Mouse (Mus musculus) liver, embryonic 11.5 days (tissue): ENCODE data around the gene Sema5b. TPM values are rescaled to one million over a fixed set of nuclear protein-coding genes. Genes with fewer than 3 reads are reported as not detected.
A peak's percentile ranks its signal among the peaks of the same experiment; 100 is the strongest.

ENCODE experiments used
- ATAC-seq: fragments of 200-750 bp; cut with Nextera tagmentation; replicated peaks from 2 replicates; pipeline ENCODE4 v1.8.0; 2017; ENCODE audit warnings: moderate number of reproducible peaks, mild to moderate bottlenecking, moderate TSS enrichment, moderate library complexity; ENCODE audit not compliant: low FRiP score
- DNase-seq: peaks from one replicate; pipeline ENCODE4 v3.0.0-alpha.2; 2017; ENCODE audit warnings: low spot score
- H3K27ac ChIP-seq: fragments of 300-500 bp; sonication (generic); 2 replicates; pipeline ENCODE4 v1.5.1; 2014; ENCODE audit warnings: mild to moderate bottlenecking, low read depth, low read length, control low read depth
- H3K27me3 ChIP-seq: fragments of 300-500 bp; sonication (generic); replicated peaks from 2 replicates; pipeline ENCODE4 v1.6.1; 2014; ENCODE audit warnings: low read length, mixed read lengths; ENCODE audit not compliant: control insufficient read depth, insufficient read depth
- H3K36me3 ChIP-seq: fragments of 300-500 bp; sonication (generic); 2 replicates; pipeline ENCODE4 v1.6.1; 2014; ENCODE audit warnings: mild to moderate bottlenecking, low read length, moderate library complexity, mixed read lengths; ENCODE audit not compliant: control insufficient read depth, insufficient read depth
- H3K4me1 ChIP-seq: fragments of 300-500 bp; sonication (generic); replicated peaks from 2 replicates; pipeline ENCODE4 v1.6.1; 2014; ENCODE audit warnings: low read length, mixed read lengths; ENCODE audit not compliant: control insufficient read depth, insufficient read depth
- H3K4me2 ChIP-seq: fragments of 300-500 bp; sonication (generic); 2 replicates; pipeline ENCODE4 v1.6.1; 2014; ENCODE audit warnings: mild to moderate bottlenecking, control low read depth, moderate library complexity
- H3K4me3 ChIP-seq: fragments of 300-500 bp; sonication (generic); 2 replicates; pipeline ENCODE4 v1.5.1; 2014; ENCODE audit warnings: low read depth, low read length, control low read depth
- H3K9ac ChIP-seq: fragments of 300-500 bp; sonication (generic); 2 replicates; pipeline ENCODE4 v1.6.1; 2014; ENCODE audit warnings: low read depth, low read length, control low read depth
- H3K9me3 ChIP-seq: fragments of 300-500 bp; sonication (generic); 2 replicates; pipeline ENCODE4 v1.6.1; 2016; ENCODE audit warnings: low read length, inconsistent platforms, mixed read lengths; ENCODE audit not compliant: control insufficient read depth
- WGBS: fragments of 180-500 bp; shearing (Covaris S2); extraction: QIAGEN DNeasy Blood & Tissue Kit; methylation state at CpG from one replicate; pipeline ENCODE4 v1.1.7; 2014; 5-methylcytosine and 5-hydroxymethylcytosine counted together
- polyA plus RNA-seq: library from polyadenylated mRNA; unstranded; fragments of >200 nt; fragmentation: Nextera tagmentation; extraction: Ambion mirVana; gene quantifications from 2 replicates; pipeline ENCODE4 v1.2.1, GENCODE M21; 2014

Sema5b gene
- polyA plus RNA-seq = 0.88 and 1.4 TPM in 2 replicates

DNA sequence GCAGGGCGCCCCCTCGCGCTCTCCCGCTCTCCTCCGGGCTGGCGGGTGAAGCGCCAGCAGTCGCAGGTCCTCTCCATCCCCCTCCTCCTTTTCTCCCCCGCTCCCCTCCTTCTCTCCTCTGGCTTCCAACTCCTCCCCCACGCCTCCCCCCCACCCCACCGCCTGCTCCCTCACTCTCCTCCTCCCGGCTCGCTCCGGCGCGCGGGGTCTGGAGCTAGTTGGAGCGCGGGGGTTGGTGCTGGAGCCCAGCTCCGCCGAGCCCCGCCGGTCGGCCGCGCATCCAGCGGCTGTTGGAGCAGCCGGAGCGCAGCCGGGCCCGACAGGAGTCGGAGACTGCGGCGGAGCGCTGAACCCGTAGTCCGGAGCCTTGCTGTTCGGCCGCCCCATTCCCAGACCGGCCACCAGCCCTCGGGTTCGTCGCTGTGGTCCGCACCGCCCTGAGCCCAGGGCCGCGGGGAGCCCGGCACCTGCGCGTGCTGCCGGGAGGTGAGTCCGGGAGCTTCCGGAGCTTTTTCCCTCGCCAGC lies at the start of gene Sema5b:
Gene Sema5b (plus strand): TSS at position 29 of the 525 bp plus-strand sequence.
- Histone ChIP-seq H3K9ac (peak within 1 kb of the TSS; percentile 5; the same call in 1 of the 2 replicates), H3K27me3 (peaks cover 82% of the 10 kb centered on the region), H3K27ac (no peak within 1 kb of the TSS), H3K36me3 (no peaks in the 10 kb centered on the region), H3K9me3 (no peaks in the 10 kb centered on the region), H3K4me2 (peak within 1 kb of the TSS; percentile 69), H3K4me1 (no peaks in the 10 kb centered on the region), H3K4me3 (peak within 1 kb of the TSS; percentile 47)
- 2% methylated on average over 50 of the region's 54 CpGs for WGBS
- DNase-seq = peak; percentile 71
- ATAC-seq = peak; percentile 45

DNA sequence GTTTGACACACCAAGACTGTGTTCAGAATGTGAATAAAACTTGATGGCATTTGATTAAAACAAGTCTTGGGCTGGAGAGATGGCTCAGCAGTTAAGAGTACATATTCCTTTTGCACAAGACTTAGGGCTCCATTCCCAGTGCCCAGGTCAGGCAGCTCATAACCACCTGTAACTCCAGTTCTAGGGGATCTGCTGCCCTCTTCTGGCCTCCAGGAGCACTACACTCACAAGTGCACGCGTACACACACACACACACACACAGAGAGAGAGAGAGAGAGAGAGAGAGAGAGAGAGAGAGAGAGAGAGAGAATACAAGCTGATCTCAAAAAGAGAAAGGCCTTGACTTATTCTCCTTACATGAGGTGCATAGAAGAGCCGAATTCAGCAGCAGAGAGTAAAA lies 40.6 kb upstream of the Sema5b start:
- Histone ChIP-seq H3K27me3 (no peaks in the 10 kb centered on the region), H3K9me3 (0 out of 2 replicates have a peak, but pooled peaks cover 4% of the 10 kb centered on the region), H3K4me3 (no peak overlapping the region), H3K9ac (no peak overlapping the region), H3K27ac (no peak overlapping the region), H3K4me1 (no peaks in the 10 kb centered on the region), H3K4me2 (no peak overlapping the region), H3K36me3 (no peaks in the 10 kb centered on the region)
- DNase-seq = no peak
- no peak for ATAC-seq
- 91% methylated on average over 3 of the region's 3 CpGs for WGBS

DNA sequence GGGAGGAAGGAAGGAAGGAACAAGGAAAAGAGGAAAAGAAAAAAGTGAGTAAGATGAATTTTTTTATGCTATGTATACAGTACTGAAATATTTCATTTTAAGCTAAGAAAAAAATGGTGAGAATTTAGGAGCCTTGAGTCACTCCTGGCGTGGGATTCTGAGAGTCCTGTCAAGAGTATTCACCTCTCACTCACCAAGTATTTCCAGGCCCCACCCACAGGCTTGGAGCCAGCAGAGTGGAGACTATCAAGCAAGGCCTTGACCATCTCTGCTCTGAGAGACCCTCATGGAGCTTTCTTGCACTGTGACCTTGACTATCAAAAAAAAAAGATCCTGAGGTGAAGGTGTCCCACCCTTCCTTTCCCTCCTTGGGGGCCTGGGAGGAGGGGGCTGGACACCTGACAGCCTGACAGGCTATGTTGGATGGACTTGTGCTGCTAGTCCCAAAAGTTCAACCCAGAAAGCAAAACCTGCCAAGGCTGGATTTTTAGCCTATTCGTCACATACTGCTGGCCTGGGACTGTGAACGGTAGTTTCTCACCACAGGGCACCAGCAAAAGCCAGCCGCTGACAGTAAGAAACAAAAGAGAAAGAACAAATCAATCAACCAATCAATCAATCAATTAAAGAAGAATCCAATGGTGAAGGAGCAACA lies 39.7 kb upstream of the Sema5b start:
- no peak overlapping the region for H3K4me2 ChIP-seq
- no peaks in the 10 kb centered on the region for H3K27me3 ChIP-seq
- 70% methylated on average over 4 of the region's 4 CpGs for WGBS
- 0 out of 2 replicates have a peak, but pooled peaks cover 4% of the 10 kb centered on the region for H3K9me3 ChIP-seq
- H3K4me1 ChIP-seq = no peaks in the 10 kb centered on the region
- no peaks in the 10 kb centered on the region for H3K36me3 ChIP-seq
- DNase-seq (no peak), ATAC-seq (no peak)
- no peak overlapping the region for H3K4me3 ChIP-seq
- H3K9ac ChIP-seq = no peak overlapping the region
- no peak overlapping the region for H3K27ac ChIP-seq

DNA sequence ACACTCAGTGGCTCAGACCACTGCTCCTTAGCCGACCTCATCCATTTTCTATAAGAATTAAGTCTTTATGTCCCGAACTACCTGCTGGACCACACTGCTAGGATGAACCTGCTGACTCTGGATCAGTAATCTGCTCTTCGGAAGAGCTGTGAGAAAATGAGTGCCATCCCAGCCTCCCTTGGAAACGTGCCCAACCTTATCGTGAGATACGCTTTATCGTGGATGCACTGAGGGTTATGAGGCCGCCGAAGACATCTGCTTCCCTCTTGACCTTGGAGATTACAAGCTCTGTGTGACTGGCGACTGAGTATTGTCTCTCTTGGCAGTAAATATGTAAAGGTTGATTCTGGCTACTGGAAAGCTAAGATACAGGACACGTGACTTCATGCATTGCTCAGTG lies 38.5 kb upstream of the Sema5b start:
- Histone ChIP-seq H3K9ac (no peak overlapping the region), H3K9me3 (0 out of 2 replicates have a peak, but pooled peaks cover 4% of the 10 kb centered on the region), H3K27ac (no peak overlapping the region), H3K4me3 (no peak overlapping the region), H3K36me3 (no peaks in the 10 kb centered on the region), H3K27me3 (no peaks in the 10 kb centered on the region), H3K4me2 (no peak overlapping the region), H3K4me1 (no peaks in the 10 kb centered on the region)
- no peak for DNase-seq
- ATAC-seq = no peak
- WGBS = 79% methylated on average over 11 of the region's 11 CpGs

DNA sequence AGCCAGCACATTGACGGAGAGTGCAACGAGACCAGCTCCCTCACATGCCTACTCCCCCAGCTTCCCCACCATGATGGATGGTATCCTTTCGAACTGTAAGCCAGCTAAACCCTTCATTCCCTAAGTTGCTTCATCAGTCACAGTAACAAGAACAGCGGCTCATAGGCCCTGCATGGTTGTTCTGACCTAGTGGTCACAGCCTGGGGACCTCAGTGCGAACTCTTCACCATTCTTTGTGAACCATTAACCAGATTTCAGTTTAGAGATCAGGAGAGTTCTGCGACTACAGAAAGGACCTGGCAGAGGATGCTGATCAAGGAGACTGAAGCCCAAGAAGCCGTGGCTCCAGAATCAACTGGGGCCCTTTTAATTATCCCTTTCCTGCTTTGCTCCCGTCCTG lies 36.7 kb upstream of the Sema5b start:
- no peaks in the 10 kb centered on the region for H3K4me1 ChIP-seq
- H3K4me3 ChIP-seq = no peak overlapping the region
- H3K4me2 ChIP-seq = no peak overlapping the region
- H3K36me3 ChIP-seq = no peaks in the 10 kb centered on the region
- ATAC-seq (no peak), DNase-seq (no peak)
- 82% methylated on average over 8 of the region's 8 CpGs for WGBS
- no peak overlapping the region for H3K27ac ChIP-seq
- H3K9me3 ChIP-seq = 0 out of 2 replicates have a peak, but pooled peaks cover 4% of the 10 kb centered on the region
- no peaks in the 10 kb centered on the region for H3K27me3 ChIP-seq
- H3K9ac ChIP-seq = no peak overlapping the region

DNA sequence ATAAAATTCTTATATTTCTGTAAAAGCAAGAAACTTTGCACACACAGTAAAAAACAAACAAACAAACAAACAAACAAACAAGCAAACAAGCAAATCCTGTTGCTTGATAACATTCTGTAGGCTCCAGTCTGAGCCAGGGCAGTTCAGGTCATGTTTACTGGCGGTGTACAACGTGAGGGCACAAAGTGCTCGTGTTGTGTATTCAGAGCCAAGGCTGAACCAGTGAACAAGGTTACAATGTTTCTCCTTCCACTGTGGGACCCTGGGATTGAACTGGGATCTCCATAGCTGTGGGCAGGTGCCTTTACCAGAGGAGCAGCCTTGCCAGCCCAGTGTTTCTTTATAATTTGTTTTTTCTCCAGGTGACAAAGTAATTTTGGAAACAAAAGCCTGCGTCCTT lies 35.2 kb upstream of the Sema5b start:
- no peak for DNase-seq
- ATAC-seq = no peak
- Histone ChIP-seq H3K36me3 (no peaks in the 10 kb centered on the region), H3K4me3 (no peak overlapping the region), H3K27me3 (no peaks in the 10 kb centered on the region), H3K4me2 (no peak overlapping the region), H3K27ac (no peak overlapping the region), H3K9ac (no peak overlapping the region), H3K4me1 (no peaks in the 10 kb centered on the region), H3K9me3 (no peaks in the 10 kb centered on the region)
- WGBS = 86% methylated on average over 4 of the region's 4 CpGs

DNA sequence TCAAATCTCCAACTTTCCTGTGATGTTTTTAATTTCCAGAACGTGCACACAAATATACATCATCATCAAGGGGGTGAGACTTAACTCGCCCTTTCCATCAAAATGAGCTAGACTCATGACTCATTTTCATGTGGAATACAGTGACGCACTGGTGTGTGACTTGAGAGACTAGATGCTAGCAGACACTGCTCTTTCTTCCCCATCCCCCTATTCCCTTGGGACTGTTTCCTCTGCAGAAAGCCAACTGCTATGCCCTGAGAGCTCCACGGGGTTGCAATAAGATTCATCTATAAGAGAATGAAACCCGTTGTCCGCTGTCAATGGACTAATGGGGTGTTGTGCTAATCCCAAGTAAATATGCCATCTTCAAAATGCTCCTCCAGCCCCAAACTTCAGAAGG lies 32.4 kb upstream of the Sema5b start:
- no peak overlapping the region for H3K9ac ChIP-seq
- WGBS = 81% methylated on average over 6 of the region's 6 CpGs
- H3K4me1 ChIP-seq = no peaks in the 10 kb centered on the region
- no peak overlapping the region for H3K27ac ChIP-seq
- H3K4me2 ChIP-seq = no peak overlapping the region
- no peaks in the 10 kb centered on the region for H3K36me3 ChIP-seq
- H3K27me3 ChIP-seq = no peaks in the 10 kb centered on the region
- ATAC-seq = no peak
- H3K9me3 ChIP-seq = no peaks in the 10 kb centered on the region
- DNase-seq = no peak
- H3K4me3 ChIP-seq = no peak overlapping the region

DNA sequence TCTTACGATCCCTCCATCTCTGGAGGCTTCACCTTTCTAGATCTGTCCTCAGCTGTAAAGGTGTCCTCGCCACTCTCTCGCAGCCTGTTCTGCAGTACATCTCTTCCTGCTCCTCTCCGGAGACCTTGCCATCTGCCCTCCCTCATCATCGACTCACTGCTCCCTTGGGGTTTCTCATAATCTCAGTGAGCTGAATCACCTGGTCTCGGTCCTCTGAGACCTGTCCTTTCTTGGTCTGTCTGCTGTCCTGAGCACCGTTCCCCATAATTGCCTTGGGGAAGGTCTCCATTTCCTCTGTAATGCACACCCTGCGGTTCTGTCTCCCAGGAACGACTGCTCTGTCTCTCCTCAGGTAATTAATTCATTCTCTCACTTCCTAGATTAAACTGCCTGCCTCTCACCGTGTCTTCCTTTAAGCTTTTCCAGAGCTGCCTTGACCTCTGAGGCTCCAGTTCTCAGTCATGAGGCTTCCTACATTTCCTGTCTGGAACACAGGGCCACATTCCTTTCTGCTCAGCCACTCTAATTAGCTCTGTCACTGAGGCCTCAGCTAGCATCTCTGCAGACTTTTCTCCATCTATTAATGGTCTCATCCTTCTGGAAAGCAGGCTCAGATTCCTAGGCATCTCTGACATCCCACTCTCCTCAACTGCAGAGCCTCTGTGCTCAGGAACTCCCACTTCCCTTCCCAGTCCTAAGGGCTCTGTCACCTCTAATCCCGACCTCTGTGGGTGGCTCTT lies 31.4 kb upstream of the Sema5b start:
- no peaks in the 10 kb centered on the region for H3K27me3 ChIP-seq
- no peak for DNase-seq
- H3K27ac ChIP-seq = no peak overlapping the region
- H3K4me3 ChIP-seq = no peak overlapping the region
- ATAC-seq = no peak
- 50% methylated on average over 11 of the region's 11 CpGs for WGBS
- H3K4me2 ChIP-seq = no peak overlapping the region
- H3K4me1 ChIP-seq = no peaks in the 10 kb centered on the region
- H3K9ac ChIP-seq = no peak overlapping the region
- no peaks in the 10 kb centered on the region for H3K9me3 ChIP-seq
- H3K36me3 ChIP-seq = no peaks in the 10 kb centered on the region
